Mouse (Mus musculus) MEL (cell line): ENCODE data around the gene Usp19. TPM values are rescaled to one million over a fixed set of nuclear protein-coding genes. Genes with fewer than 3 reads are reported as not detected.

Source experiments
- DNase-seq: peaks from one replicate; pipeline ENCODE4 v3.0.0; 2011; ENCODE audit warnings: low read depth, low spot score
- H3K27ac ChIP-seq: 2 replicates; pipeline ENCODE4 v1.5.1; 2012; ENCODE audit warnings: low read depth, mild to moderate bottlenecking, control low read depth, low read length, moderate library complexity; ENCODE audit not compliant: control insufficient read depth
- H3K27me3 ChIP-seq, 2 experiments: fragments of 150-350 bp in 1 of 2; sonication (generic) in 1 of 2; 2 replicates each; pipeline ENCODE4 v1.6.1; 2012; ENCODE audit warnings: low read length in 2 of 2, mild to moderate bottlenecking in 2 of 2, improper control_type of control experiment in 1 of 2, moderate library complexity in 1 of 2; ENCODE audit not compliant: insufficient read depth in 2 of 2, control insufficient read depth in 1 of 2
- H3K36me3 ChIP-seq, 2 experiments: 2 replicates each; pipeline ENCODE4 v1.6.1; 2012 to 2014; ENCODE audit warnings: low read length in 2 of 2, improper control_type of control experiment in 1 of 2, inconsistent platforms in 1 of 2, mild to moderate bottlenecking in 1 of 2; ENCODE audit not compliant: insufficient read depth in 2 of 2, control insufficient read depth in 1 of 2
- H3K4me1 ChIP-seq, 2 experiments: fragments of 150-350 bp in 1 of 2; sonication (generic) in 1 of 2; 2 replicates each; pipeline ENCODE4 v1.6.1; 2012; ENCODE audit warnings: low read length in 2 of 2, improper control_type of control experiment in 1 of 2, mild to moderate bottlenecking in 1 of 2; ENCODE audit not compliant: insufficient read depth in 2 of 2, control insufficient read depth in 1 of 2
- H3K4me3 ChIP-seq, 2 experiments: fragments of 150-350 bp in 1 of 2; sonication (generic) in 1 of 2; 2 replicates each; pipeline ENCODE4 v1.5.1; 2012; ENCODE audit warnings: low read depth in 2 of 2, low read length in 2 of 2, mild to moderate bottlenecking in 2 of 2, moderate library complexity in 2 of 2, control low read depth in 1 of 2, improper control_type of control experiment in 1 of 2; ENCODE audit not compliant: control insufficient read depth in 1 of 2, insufficient read depth in 1 of 2
- H3K79me2 ChIP-seq: 2 replicates; pipeline ENCODE4 v1.6.1; 2012; ENCODE audit warnings: mild to moderate bottlenecking, low read length, moderate library complexity; ENCODE audit not compliant: control insufficient read depth, poor library complexity, insufficient read depth
- H3K9ac ChIP-seq: 2 replicates; pipeline ENCODE4 v1.6.1; 2012; ENCODE audit warnings: low read depth, mild to moderate bottlenecking, control low read depth, low read length, moderate library complexity; ENCODE audit not compliant: control insufficient read depth, poor library complexity, severe bottlenecking
- H3K9me3 ChIP-seq: fragments of 150-350 bp; sonication (generic); replicated peaks from 2 replicates; pipeline ENCODE4 v1.6.1; 2012; ENCODE audit warnings: mild to moderate bottlenecking, low read length, improper control_type of control experiment, moderate library complexity; ENCODE audit not compliant: insufficient read depth
- BHLHE40 ChIP-seq: IDR thresholded peaks from 2 replicates; pipeline ENCODE4 v1.6.1; 2012; ENCODE audit warnings: low read depth, mild to moderate bottlenecking, inconsistent platforms, low read length, improper control_type of control experiment, borderline replicate concordance
- CHD2 ChIP-seq: IDR thresholded peaks from 2 replicates; pipeline ENCODE4 v1.6.1; 2011; ENCODE audit warnings: low read length, improper control_type of control experiment
- E2F4 ChIP-seq: IDR thresholded peaks from 2 replicates; pipeline ENCODE4 v1.6.1; 2011; ENCODE audit warnings: low read depth, low read length, improper control_type of control experiment, borderline replicate concordance
- EP300 ChIP-seq, 2 experiments: IDR thresholded peaks; 2 replicates each; pipeline ENCODE4 v1.6.1; 2011; ENCODE audit warnings: improper control_type of control experiment in 2 of 2, low read length in 2 of 2, low read depth in 1 of 2, mild to moderate bottlenecking in 1 of 2
- ETS1 ChIP-seq: IDR thresholded peaks from 2 replicates; pipeline ENCODE4 v1.6.1; 2012; ENCODE audit warnings: low read depth, mild to moderate bottlenecking, inconsistent platforms, low read length, improper control_type of control experiment, moderate library complexity
- HCFC1 ChIP-seq: IDR thresholded peaks from 2 replicates; pipeline ENCODE4 v1.6.1; 2012; ENCODE audit warnings: low read depth, mild to moderate bottlenecking, inconsistent platforms, low read length, improper control_type of control experiment, moderate library complexity
- KAT2A ChIP-seq: conservative IDR thresholded peaks from 2 replicates; pipeline ENCODE4 v1.6.1; 2012; ENCODE audit warnings: low read depth, low read length, improper control_type of control experiment, inconsistent platforms
- MAFK ChIP-seq: IDR thresholded peaks from 2 replicates; pipeline ENCODE4 v1.6.1; 2011; ENCODE audit warnings: low read depth, mild to moderate bottlenecking, low read length, improper control_type of control experiment, borderline replicate concordance
- MAZ ChIP-seq: IDR thresholded peaks from 2 replicates; pipeline ENCODE4 v1.6.1; 2012; ENCODE audit warnings: low read depth, mild to moderate bottlenecking, inconsistent platforms, low read length, improper control_type of control experiment
- MEF2A ChIP-seq: IDR thresholded peaks from 2 replicates; pipeline ENCODE4 v1.6.1; 2014; ENCODE audit warnings: low read depth, mild to moderate bottlenecking, inconsistent platforms, low read length, improper control_type of control experiment; ENCODE audit not compliant: poor library complexity, insufficient replicate concordance, severe bottlenecking; ENCODE audit errors: extremely low read depth
- MXI1 ChIP-seq: IDR thresholded peaks from 2 replicates; pipeline ENCODE4 v1.6.1; 2011; ENCODE audit warnings: mild to moderate bottlenecking, low read depth, low read length, improper control_type of control experiment
- MYB ChIP-seq: IDR thresholded peaks from 2 replicates; pipeline ENCODE4 v1.6.1; 2011; ENCODE audit warnings: mild to moderate bottlenecking, low read depth, low read length, improper control_type of control experiment
- MYC ChIP-seq: IDR thresholded peaks from 2 replicates; pipeline ENCODE4 v1.6.1; 2011; ENCODE audit warnings: low read depth, mild to moderate bottlenecking, low read length, improper control_type of control experiment, moderate library complexity
- NELFE ChIP-seq: IDR thresholded peaks from 2 replicates; pipeline ENCODE4 v1.6.1; 2011; ENCODE audit warnings: low read depth, low read length, improper control_type of control experiment
- NRF1 ChIP-seq: IDR thresholded peaks from 2 replicates; pipeline ENCODE4 v1.6.1; 2014; ENCODE audit warnings: low read depth, mild to moderate bottlenecking, inconsistent platforms, low read length, improper control_type of control experiment, moderate library complexity; ENCODE audit not compliant: poor library complexity, insufficient read depth, severe bottlenecking
- POLR2AphosphoS2 ChIP-seq: IDR thresholded peaks from 2 replicates; pipeline ENCODE4 v1.6.1; 2011; ENCODE audit warnings: low read length, improper control_type of control experiment
- RAD21 ChIP-seq: IDR thresholded peaks from 2 replicates; pipeline ENCODE4 v1.6.1; 2011; ENCODE audit warnings: mild to moderate bottlenecking, low read depth, low read length, improper control_type of control experiment
- RCOR1 ChIP-seq: IDR thresholded peaks from 2 replicates; pipeline ENCODE4 v1.6.1; 2012; ENCODE audit warnings: low read depth, mild to moderate bottlenecking, inconsistent platforms, low read length, improper control_type of control experiment
- SIN3A ChIP-seq: IDR thresholded peaks from 2 replicates; pipeline ENCODE4 v1.6.1; 2012; ENCODE audit warnings: low read length, improper control_type of control experiment, inconsistent platforms
- TAL1 ChIP-seq: IDR thresholded peaks from 2 replicates; pipeline ENCODE4 v1.6.1; 2012; ENCODE audit warnings: mild to moderate bottlenecking, inconsistent platforms, low read length, moderate library complexity, mixed read lengths
- TBP ChIP-seq: IDR thresholded peaks from 2 replicates; pipeline ENCODE4 v1.8.0; 2011; ENCODE audit warnings: low read depth, low read length, improper control_type of control experiment
- TCF12 ChIP-seq: IDR thresholded peaks from 2 replicates; pipeline ENCODE4 v1.6.1; 2014; ENCODE audit warnings: low read depth, mild to moderate bottlenecking, inconsistent platforms, low read length, improper control_type of control experiment, moderate library complexity
- UBTF ChIP-seq: IDR thresholded peaks from 2 replicates; pipeline ENCODE4 v1.6.1; 2012; ENCODE audit warnings: low read depth, mild to moderate bottlenecking, inconsistent platforms, low read length, improper control_type of control experiment, moderate library complexity, borderline replicate concordance; ENCODE audit not compliant: insufficient read depth
- USF1 ChIP-seq: IDR thresholded peaks from 2 replicates; pipeline ENCODE4 v1.6.1; 2014; ENCODE audit warnings: low read depth, mild to moderate bottlenecking, inconsistent platforms, low read length, improper control_type of control experiment, moderate library complexity
- ZKSCAN1 ChIP-seq: IDR thresholded peaks from 2 replicates; pipeline ENCODE4 v1.6.1; 2012; ENCODE audit warnings: low read depth, mild to moderate bottlenecking, inconsistent platforms, low read length, improper control_type of control experiment, moderate library complexity
- ZMIZ1 ChIP-seq: IDR thresholded peaks from 2 replicates; pipeline ENCODE4 v1.6.1; 2012; ENCODE audit warnings: low read depth, mild to moderate bottlenecking, inconsistent platforms, low read length, improper control_type of control experiment, moderate library complexity
- ZNF384 ChIP-seq: IDR thresholded peaks from 2 replicates; pipeline ENCODE4 v1.6.1; 2012; ENCODE audit warnings: low read depth, mild to moderate bottlenecking, inconsistent platforms, low read length, improper control_type of control experiment
- polyA plus RNA-seq, 2 experiments: library from polyadenylated mRNA; stranded (reverse) in 1 of 2; unstranded in 1 of 2; fragments of >175 nt in 1 of 2; fragments of >200 nt in 1 of 2; gene quantifications; 2 replicates each; pipeline versions ENCODE4 v1.2.1 to v1.2.4; 2012; ENCODE audit warnings: low replicate concordance in 2 of 2, low read depth in 1 of 2; ENCODE audit not compliant: insufficient read length in 2 of 2, insufficient read depth in 1 of 2, missing spikeins in 1 of 2
- total RNA-seq: library from RNA; depleted of rRNA; stranded (reverse); fragments of 300-350 nt; gene quantifications from 2 replicates; pipeline ENCODE4 v1.2.3, GENCODE M21; 2012

Gene Usp19
- total and polyA plus RNA-seq, 3 experiments: 76.1 to 162 TPM; not detected in 1

DNA sequence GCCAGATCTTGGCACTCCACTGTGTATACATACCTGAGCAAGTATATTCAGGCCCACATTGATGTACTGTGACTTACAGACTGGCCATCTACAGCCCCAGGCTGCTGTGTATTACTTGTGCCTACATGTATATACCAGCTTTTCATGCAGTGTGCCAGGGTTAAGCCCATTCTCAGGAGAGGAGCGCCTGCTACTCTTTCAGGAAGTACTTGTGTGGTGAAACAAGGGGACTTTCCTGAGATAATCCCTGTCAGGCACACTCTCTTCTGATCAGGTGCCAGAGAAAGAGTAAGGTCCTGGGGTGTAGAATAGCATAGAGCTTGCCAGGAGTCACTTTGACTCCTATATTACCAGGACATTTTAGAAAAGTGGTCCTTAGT, 30.5 kb upstream of the Usp19 start:
- Histone ChIP-seq H3K9me3 (no peaks in the 10 kb centered on the region), H3K36me3 (peaks cover 0 to 27% of the 10 kb centered on the region in 2 experiments; a peak in 2 of 4 replicates), H3K4me3 (peak overlapping the region; percentile 80 to 96), H3K4me1 (peaks cover 13 to 42% of the 10 kb centered on the region in 2 experiments), H3K9ac (peak overlapping the region; percentile 29), H3K27me3 (no peaks in the 10 kb centered on the region), H3K79me2 (peaks cover 16% of the 10 kb centered on the region), H3K27ac (peak overlapping the region; percentile 74)
- no peak for DNase-seq
- TF ChIP-seq EP300 (IDR thresholded peaks at IDR 0.05; ENCODE audit: low read depth in 1 of 2, low read length in 2 of 2) (0 out of 4 replicates have a peak, but pooled peaks of 1 of the 2 experiments have one; percentile 7), E2F4 (no peak), NRF1 (no peak), MYB (no peak), MYC (0 out of 2 replicates have a peak, but pooled peaks have one; percentile 40), BHLHE40 (no peak)

DNA sequence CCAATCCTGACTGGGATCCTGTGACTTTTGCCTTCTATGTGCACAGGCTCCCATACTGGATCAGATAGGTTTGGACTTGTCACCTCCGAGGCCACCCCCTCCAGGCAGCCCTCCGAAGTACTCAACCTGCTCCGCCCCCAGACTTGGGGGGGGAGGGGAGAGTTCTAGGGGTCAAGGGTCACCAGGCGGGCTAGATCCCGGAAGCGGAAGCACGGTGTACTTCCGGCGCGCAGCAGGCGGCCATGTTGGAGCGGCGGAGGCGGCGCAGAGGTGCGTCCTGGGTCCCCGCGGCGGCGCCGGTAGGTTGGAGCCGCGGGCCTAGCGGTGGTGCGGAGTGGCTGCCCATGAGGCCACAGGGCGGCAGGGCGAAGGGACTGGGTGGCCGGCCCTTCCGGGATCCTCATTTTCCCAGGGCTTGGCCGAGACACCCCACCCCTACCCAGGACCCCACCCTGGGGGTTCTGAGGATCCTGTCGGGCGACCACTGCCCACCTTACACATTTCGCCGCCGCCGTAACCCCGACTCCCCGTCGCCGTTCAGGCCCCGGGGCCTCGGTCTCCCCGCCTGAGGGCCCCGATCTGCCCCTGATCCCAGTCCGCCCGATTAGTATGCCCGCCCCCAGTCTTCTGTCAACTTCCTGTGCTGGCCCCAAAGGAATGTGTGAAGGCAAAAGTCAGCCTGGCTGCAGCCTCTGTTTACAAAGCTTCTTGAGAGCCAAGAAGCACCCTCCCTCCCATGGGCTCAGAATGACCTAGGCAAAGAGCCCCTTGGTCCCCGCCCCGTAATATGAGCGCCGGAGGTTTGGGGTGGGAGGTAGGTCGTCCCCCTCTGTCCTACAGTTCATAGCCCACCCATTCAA, 29.9 kb upstream of the Usp19 start, which contains the start of gene Ccdc71:
Gene Ccdc71 (plus strand): TSS at position 209 of the 860 bp plus-strand sequence.
- H3K27me3 ChIP-seq: no peaks in the 10 kb centered on the region
- H3K4me3 ChIP-seq: peak within 1 kb of the TSS; percentile 80 to 96
- peaks cover 13 to 38% of the 10 kb centered on the region in 2 experiments for H3K4me1 ChIP-seq
- no peaks in the 10 kb centered on the region for H3K9me3 ChIP-seq
- peak within 1 kb of the TSS; percentile 86 for H3K9ac ChIP-seq
- peak; percentile 92 for DNase-seq
- H3K27ac ChIP-seq: peak within 1 kb of the TSS; percentile 74
- peaks cover 16% of the 10 kb centered on the region for H3K79me2 ChIP-seq
- H3K36me3 ChIP-seq: peaks cover 0 to 27% of the 10 kb centered on the region in 2 experiments; a peak in 2 of 4 replicates
- TF ChIP-seq ZMIZ1: peak; percentile 42; the same call in 1 of the 2 replicates
- peak; percentile 42; the same call in 1 of the 2 replicates for TF ChIP-seq MXI1
- TF ChIP-seq EP300 (IDR thresholded peaks at IDR 0.05; ENCODE audit: low read depth in 1 of 2, low read length in 2 of 2): peak in 1 of 2 experiments; percentile 57; a peak in 2 of 4 replicates
- peak; percentile 70; the same call in 1 of the 2 replicates for TF ChIP-seq TBP
- peak; percentile 42; the same call in 1 of the 2 replicates for TF ChIP-seq ETS1
- TF ChIP-seq TCF12: peak; percentile 31; the same call in 1 of the 2 replicates
- 0 out of 2 replicates have a peak, but pooled peaks have one; percentile 32 for TF ChIP-seq MYC
- TF ChIP-seq ZNF384: no peak
- peak; percentile 69; the same call in 1 of the 2 replicates for TF ChIP-seq POLR2AphosphoS2
- TF ChIP-seq ZKSCAN1: peak; percentile 77; the same call in 1 of the 2 replicates
- no peak for TF ChIP-seq TAL1
- peak; percentile 63 for TF ChIP-seq RCOR1
- TF ChIP-seq RAD21: no peak
- TF ChIP-seq HCFC1: peak; percentile 96
- peak; percentile 75 for TF ChIP-seq NELFE
- no peak for TF ChIP-seq MAFK
- no peak for TF ChIP-seq E2F4
- TF ChIP-seq KAT2A: peak; percentile 91
- peak; percentile 87 for TF ChIP-seq MAZ
- TF ChIP-seq UBTF: 0 out of 2 replicates have a peak, but pooled peaks have one; percentile 17
- peak; percentile 94 for TF ChIP-seq CHD2
- no peak for TF ChIP-seq MEF2A
- TF ChIP-seq MYB: no peak
- TF ChIP-seq USF1: no peak
- peak; percentile 89 for TF ChIP-seq SIN3A
- TF ChIP-seq NRF1: 0 out of 2 replicates have a peak, but pooled peaks have one; percentile 36
